Mouse (Mus musculus): ENCODE results near the gene Acsl4. TPM values are rescaled to one million over a fixed set of nuclear protein-coding genes. Genes with fewer than 3 reads are reported as not detected.

Acsl4 gene
- polyA plus RNA-seq (2012; ENCODE audit: insufficient read depth, insufficient read length, missing spikeins), result 14.0 and 15.8 TPM in 2 replicates

GRCm38 (mm10) chrX:142390247-142390908, at the start of gene Acsl4:
Gene Acsl4 (minus strand): TSS chrX:142390535.
- Histone ChIP-seq H3K4me3 (ENCODE audit: insufficient read depth, low read depth, low read length) (peak within 1 kb of the TSS; percentile 75), H3K27ac (replicated peaks; ENCODE audit: low read depth, low read length) (peak within 1 kb of the TSS; percentile 86), H3K4me1 (ENCODE audit: control insufficient read depth, insufficient read depth, insufficient read length, low read length) (no peaks in the 10 kb centered on the region)

GRCm38 (mm10) chrX:142437971-142438504, 47.7 kb upstream of the Acsl4 start:
- Histone ChIP-seq H3K4me3 (ENCODE audit: insufficient read depth, low read depth, low read length) (no peak overlapping the region), H3K4me1 (ENCODE audit: control insufficient read depth, insufficient read depth, insufficient read length, low read length) (no peaks in the 10 kb centered on the region), H3K27ac (replicated peaks; ENCODE audit: low read depth, low read length) (no peak overlapping the region)

DNA sequence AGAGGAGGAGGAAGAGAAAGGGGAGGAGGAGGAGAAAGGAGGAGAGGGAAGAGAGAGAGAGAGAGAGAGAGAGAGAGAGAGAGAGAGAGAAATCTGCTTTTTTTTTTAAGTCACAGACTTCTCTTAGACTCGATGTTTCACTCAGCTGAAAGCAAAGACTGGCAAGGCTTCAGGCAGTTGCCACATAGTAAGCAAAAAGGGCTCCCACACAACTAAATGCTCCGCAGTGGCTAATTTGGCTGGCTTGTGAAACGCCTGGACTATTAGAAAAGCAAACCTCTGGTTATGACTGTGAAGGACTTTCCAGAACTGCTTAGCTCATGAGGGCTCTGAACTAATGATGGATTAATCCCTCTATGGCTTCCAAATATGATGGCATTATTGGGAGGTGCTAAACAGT, 42.5 kb upstream of the Acsl4 start:
- no peak overlapping the region for H3K4me3 ChIP-seq (ENCODE audit: insufficient read depth, low read depth, low read length)

GRCm38 (mm10) chrX:142427111-142427510, 36.8 kb upstream of the Acsl4 start:
- no peak overlapping the region for H3K4me3 ChIP-seq (ENCODE audit: insufficient read depth, low read depth, low read length)
- no peaks in the 10 kb centered on the region for H3K4me1 ChIP-seq (ENCODE audit: control insufficient read depth, insufficient read depth, insufficient read length, low read length)
- H3K27ac ChIP-seq (replicated peaks; ENCODE audit: low read depth, low read length), result no peak overlapping the region

More for the DNA sequence above, 42.5 kb upstream of the Acsl4 start:
- Histone ChIP-seq H3K27ac (replicated peaks; ENCODE audit: low read depth, low read length) (no peak overlapping the region), H3K4me1 (ENCODE audit: control insufficient read depth, insufficient read depth, insufficient read length, low read length) (no peaks in the 10 kb centered on the region)

DNA sequence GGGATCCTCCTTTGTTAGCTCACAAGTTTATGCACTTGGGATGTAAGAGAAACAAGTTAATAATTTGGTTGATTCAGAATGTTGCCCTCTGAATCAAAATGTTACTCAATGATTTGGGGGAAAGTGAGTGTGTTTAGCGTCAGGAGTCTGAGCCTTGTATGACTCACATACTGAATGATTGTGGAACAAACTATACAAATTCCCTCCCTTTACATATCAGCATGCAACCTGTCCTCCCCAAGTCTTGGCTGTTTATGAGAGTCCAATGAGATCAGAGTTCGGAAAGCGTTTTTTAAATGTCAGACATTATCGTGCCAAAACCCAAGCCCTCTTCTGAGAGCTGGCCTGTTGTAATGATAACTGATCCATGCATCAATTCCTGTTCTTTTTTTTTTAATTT, 36.3 kb upstream of the Acsl4 start:
- H3K27ac ChIP-seq (replicated peaks; ENCODE audit: low read depth, low read length), result no peak overlapping the region
- no peaks in the 10 kb centered on the region for H3K4me1 ChIP-seq (ENCODE audit: control insufficient read depth, insufficient read depth, insufficient read length, low read length)
- H3K4me3 ChIP-seq (ENCODE audit: insufficient read depth, low read depth, low read length), result no peak overlapping the region

- H3K4me3 ChIP-seq (ENCODE audit: insufficient read depth, low read depth, low read length), result no peak overlapping the region
- H3K27ac ChIP-seq (replicated peaks; ENCODE audit: low read depth, low read length), result no peak overlapping the region
- no peaks in the 10 kb centered on the region for H3K4me1 ChIP-seq (ENCODE audit: control insufficient read depth, insufficient read depth, insufficient read length, low read length)
Observed at GRCm38 (mm10) chrX:142413884-142414283, 23.5 kb upstream of the Acsl4 start.

DNA sequence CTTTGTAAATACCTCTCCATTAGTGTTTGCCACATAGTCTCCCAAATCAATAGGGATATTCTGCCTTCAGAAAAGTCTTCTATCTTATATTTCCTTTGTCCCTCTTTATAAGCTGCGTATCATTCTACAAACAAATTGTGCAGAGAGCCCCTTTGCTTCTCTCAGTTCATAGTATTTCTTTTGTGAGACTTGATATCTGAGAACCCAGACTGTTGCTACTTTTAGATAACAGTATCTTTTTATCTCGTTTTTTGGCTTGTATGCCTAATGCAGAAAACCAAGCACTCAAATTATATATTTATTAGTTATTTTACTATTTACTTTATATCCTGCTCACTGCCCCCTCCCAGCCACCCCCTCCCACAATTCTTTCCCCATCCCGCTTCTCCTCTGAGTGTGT, 19.7 kb upstream of the Acsl4 start:
- Histone ChIP-seq H3K27ac (replicated peaks; ENCODE audit: low read depth, low read length) (no peak overlapping the region), H3K4me1 (ENCODE audit: control insufficient read depth, insufficient read depth, insufficient read length, low read length) (no peaks in the 10 kb centered on the region), H3K4me3 (ENCODE audit: insufficient read depth, low read depth, low read length) (no peak overlapping the region)

DNA sequence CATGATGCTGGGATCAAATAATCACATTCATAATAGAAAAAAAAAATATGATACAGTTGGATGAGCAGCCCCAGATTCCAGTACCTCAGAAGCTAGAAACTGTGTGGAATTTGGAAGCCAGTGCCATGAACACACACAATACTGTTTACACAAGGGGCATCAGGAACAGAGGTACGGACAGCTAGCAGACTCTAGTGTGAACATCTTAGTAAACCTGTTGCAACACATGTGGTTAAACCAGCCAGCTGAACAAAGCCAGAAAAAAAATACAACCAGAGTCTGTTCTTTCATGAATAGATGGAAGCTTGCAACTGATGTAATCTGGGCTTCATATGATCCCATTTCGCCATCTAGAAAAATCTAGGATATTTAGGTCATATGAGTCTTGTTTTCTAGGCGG, 19.0 kb upstream of the Acsl4 start:
- Histone ChIP-seq H3K4me1 (ENCODE audit: control insufficient read depth, insufficient read depth, insufficient read length, low read length) (no peaks in the 10 kb centered on the region), H3K4me3 (ENCODE audit: insufficient read depth, low read depth, low read length) (no peak overlapping the region), H3K27ac (replicated peaks; ENCODE audit: low read depth, low read length) (no peak overlapping the region)

GRCm38 (mm10) chrX:142403114-142403513, 12.8 kb upstream of the Acsl4 start:
- H3K4me3 ChIP-seq (ENCODE audit: insufficient read depth, low read depth, low read length), result no peak overlapping the region
- no peaks in the 10 kb centered on the region for H3K4me1 ChIP-seq (ENCODE audit: control insufficient read depth, insufficient read depth, insufficient read length, low read length)
- H3K27ac ChIP-seq (replicated peaks; ENCODE audit: low read depth, low read length), result no peak overlapping the region

- no peak overlapping the region for H3K4me3 ChIP-seq (ENCODE audit: insufficient read depth, low read depth, low read length)
- no peaks in the 10 kb centered on the region for H3K4me1 ChIP-seq (ENCODE audit: control insufficient read depth, insufficient read depth, insufficient read length, low read length)
- no peak overlapping the region for H3K27ac ChIP-seq (replicated peaks; ENCODE audit: low read depth, low read length)
Observed at GRCm38 (mm10) chrX:142398621-142399020, 8.3 kb upstream of the Acsl4 start.

DNA sequence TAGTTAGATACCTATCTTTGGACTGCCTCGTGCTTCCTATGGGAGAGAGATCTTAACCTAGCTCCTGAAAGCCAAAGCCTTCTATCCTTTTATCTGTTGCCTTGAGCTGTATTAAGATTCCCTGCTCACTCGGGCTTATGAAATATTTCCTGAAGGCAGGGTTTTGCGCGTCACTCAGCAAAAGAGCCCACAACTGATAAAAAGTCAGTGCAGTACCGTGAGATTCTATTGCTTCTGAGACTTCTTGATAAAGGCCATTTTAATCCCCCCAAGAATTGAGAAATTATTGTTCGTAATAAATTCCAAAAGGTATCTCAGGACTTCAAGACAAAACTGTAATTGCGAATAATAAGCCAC, 552 bp upstream of the Acsl4 start:
- peak overlapping the region; percentile 75 for H3K4me3 ChIP-seq (ENCODE audit: insufficient read depth, low read depth, low read length)
- peak overlapping the region; percentile 86 for H3K27ac ChIP-seq (replicated peaks; ENCODE audit: low read depth, low read length)
- no peaks in the 10 kb centered on the region for H3K4me1 ChIP-seq (ENCODE audit: control insufficient read depth, insufficient read depth, insufficient read length, low read length)

DNA sequence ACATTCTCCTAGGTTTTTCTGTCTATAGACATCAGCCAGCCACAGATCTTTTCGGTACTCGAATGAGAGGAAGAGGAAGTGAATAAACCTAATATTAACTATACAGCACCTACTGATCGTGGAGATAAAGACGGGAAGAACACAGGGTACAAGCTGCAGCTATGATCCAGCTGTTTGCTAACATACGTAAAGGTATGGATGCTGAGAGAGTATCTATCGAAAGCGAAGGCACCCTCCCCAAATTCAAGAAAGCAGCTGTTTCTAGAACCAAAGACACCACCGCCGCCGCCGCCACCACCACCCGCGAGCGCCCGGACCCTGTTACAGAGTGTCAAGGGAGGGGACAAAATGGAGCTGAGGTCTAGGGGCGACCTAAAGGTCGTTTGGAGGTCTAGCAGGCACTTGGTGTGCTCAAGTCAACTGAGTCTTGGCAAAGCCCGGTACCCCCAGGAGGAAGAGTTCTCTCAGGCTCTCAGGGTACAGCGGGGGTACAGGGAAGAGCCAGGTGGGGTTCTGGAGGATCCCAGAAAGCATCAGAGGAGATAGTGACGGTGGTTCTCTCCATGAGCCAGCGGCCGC, 665 bp downstream of the Acsl4 start:
- peak overlapping the region; percentile 54 for H3K27ac ChIP-seq (replicated peaks; ENCODE audit: low read depth, low read length)
- peak overlapping the region; percentile 74 for H3K4me3 ChIP-seq (ENCODE audit: insufficient read depth, low read depth, low read length)
- no peaks in the 10 kb centered on the region; the same call in 1 of the 2 replicates for H3K4me1 ChIP-seq (ENCODE audit: control insufficient read depth, insufficient read depth, insufficient read length, low read length)

GRCm38 (mm10) chrX:142388141-142388540, 2.2 kb downstream of the Acsl4 start:
- Histone ChIP-seq H3K4me3 (ENCODE audit: insufficient read depth, low read depth, low read length) (no peak overlapping the region), H3K27ac (replicated peaks; ENCODE audit: low read depth, low read length) (no peak overlapping the region), H3K4me1 (ENCODE audit: control insufficient read depth, insufficient read depth, insufficient read length, low read length) (no peaks in the 10 kb centered on the region; the same call in 1 of the 2 replicates)

DNA sequence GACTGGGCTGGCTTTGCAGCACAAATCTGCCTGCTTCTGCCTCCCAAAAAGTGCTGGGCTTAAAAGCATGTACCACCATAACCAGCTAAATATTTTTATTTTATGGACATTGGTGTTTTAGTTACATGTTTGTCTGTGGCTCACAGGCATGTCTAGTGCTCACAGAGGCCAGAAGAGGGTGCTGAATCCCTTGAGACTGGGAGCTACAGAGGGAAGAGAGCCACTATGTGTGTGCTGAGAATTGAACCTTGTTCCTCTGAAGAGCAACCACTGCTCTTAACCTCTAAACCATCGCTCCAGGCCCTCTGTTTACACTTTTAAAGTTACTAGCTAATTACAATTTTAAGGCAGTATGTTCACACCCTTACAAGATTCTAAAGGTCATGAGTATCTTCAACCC, 2.7 kb downstream of the Acsl4 start:
- Histone ChIP-seq H3K27ac (replicated peaks; ENCODE audit: low read depth, low read length) (no peak overlapping the region), H3K4me1 (ENCODE audit: control insufficient read depth, insufficient read depth, insufficient read length, low read length) (no peaks in the 10 kb centered on the region; the same call in 1 of the 2 replicates)

DNA sequence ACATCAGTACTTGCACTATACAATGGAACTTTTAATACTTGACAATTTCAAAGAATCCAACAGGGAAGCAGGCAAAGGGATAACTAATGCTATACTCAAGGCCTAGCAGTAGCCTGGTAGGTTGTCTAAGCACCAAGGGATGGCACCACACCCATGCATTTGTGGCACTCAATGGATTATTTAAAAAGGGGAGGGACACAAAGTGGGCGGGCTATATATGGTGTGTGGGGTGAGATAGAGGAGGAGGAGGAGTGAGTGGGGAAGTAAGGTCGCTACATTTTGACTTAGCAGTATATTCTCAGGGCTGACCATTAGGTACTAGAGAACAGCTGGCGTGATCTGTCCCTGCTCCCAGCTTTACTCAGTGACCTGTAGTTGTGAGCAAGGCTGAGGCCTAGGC, 5.4 kb downstream of the Acsl4 start:
- no peak overlapping the region for H3K27ac ChIP-seq (replicated peaks; ENCODE audit: low read depth, low read length)

More for the DNA sequence above, 2.7 kb downstream of the Acsl4 start:
- H3K4me3 ChIP-seq (ENCODE audit: insufficient read depth, low read depth, low read length), result no peak overlapping the region

GRCm38 (mm10) chrX:142379894-142380293, 10.4 kb downstream of the Acsl4 start:
- H3K4me1 ChIP-seq (ENCODE audit: control insufficient read depth, insufficient read depth, insufficient read length, low read length), result no peaks in the 10 kb centered on the region; the same call in 1 of the 2 replicates

More for the DNA sequence above, 5.4 kb downstream of the Acsl4 start:
- no peaks in the 10 kb centered on the region; the same call in 1 of the 2 replicates for H3K4me1 ChIP-seq (ENCODE audit: control insufficient read depth, insufficient read depth, insufficient read length, low read length)
- H3K4me3 ChIP-seq (ENCODE audit: insufficient read depth, low read depth, low read length), result no peak overlapping the region

More at GRCm38 (mm10) chrX:142379894-142380293, 10.4 kb downstream of the Acsl4 start:
- Histone ChIP-seq H3K4me3 (ENCODE audit: insufficient read depth, low read depth, low read length) (no peak overlapping the region), H3K27ac (replicated peaks; ENCODE audit: low read depth, low read length) (no peak overlapping the region)

Data from brown adipose tissue, adult 24 weeks (tissue).